Mouse (Mus musculus) induced T-regulatory cell, adult 2 months (primary cell): ENCODE measurements at regions not wholly inside any gene's neighbourhood (a gene's known extent, or its start where the extent isn't known, plus 50 kb on each side); places are given as distances from the start of the nearest gene placed in this dataset.
"Not testable (repeated sequence)": the region's sequence is repeated elsewhere in the genome, so short reads cannot be mapped to it uniquely, and the experiment has no call there.

Experiments used
- DNase-seq: peaks from one replicate; pipeline ENCODE4 v3.0.0-alpha.2; 2012; ENCODE audit warnings: low read depth

- no peak for DNase-seq
Observed at GRCm38 (mm10) chr6:25101761-25102160, 145.7 kb upstream of the Tmem229a start.

GRCm38 (mm10) chr6:25087167-25087566 lies 131.1 kb upstream of the Tmem229a start:
- DNase-seq, result no peak

GRCm38 (mm10) chr6:25085871-25086270 lies 129.8 kb upstream of the Tmem229a start:
- DNase-seq, result no peak

GRCm38 (mm10) chr6:25085296-25085695 lies 129.2 kb upstream of the Tmem229a start:
- not testable (repeated sequence) for DNase-seq

- DNase-seq, result no peak
Observed at GRCm38 (mm10) chr6:25065913-25066312, 109.8 kb upstream of the Tmem229a start.

GRCm38 (mm10) chr6:25032878-25033509 lies 76.9 kb upstream of the Tmem229a start:
- DNase-seq, result no peak

GRCm38 (mm10) chr6:25026953-25027352 lies 70.9 kb upstream of the Tmem229a start:
- no peak for DNase-seq

- DNase-seq, result peak; percentile 6
Observed at GRCm38 (mm10) chr6:25020005-25020772, 64.1 kb upstream of the Tmem229a start.

GRCm38 (mm10) chr6:25013288-25013606 lies 57.1 kb upstream of the Tmem229a start:
- no peak for DNase-seq

- no peak for DNase-seq
Observed at GRCm38 (mm10) chr6:25012376-25013287, 56.5 kb upstream of the Tmem229a start.

GRCm38 (mm10) chr6:25008856-25009255 lies 52.8 kb upstream of the Tmem229a start:
- DNase-seq, result not testable (repeated sequence)
